Mouse (Mus musculus): ENCODE data around the gene Msl2.

DNA sequence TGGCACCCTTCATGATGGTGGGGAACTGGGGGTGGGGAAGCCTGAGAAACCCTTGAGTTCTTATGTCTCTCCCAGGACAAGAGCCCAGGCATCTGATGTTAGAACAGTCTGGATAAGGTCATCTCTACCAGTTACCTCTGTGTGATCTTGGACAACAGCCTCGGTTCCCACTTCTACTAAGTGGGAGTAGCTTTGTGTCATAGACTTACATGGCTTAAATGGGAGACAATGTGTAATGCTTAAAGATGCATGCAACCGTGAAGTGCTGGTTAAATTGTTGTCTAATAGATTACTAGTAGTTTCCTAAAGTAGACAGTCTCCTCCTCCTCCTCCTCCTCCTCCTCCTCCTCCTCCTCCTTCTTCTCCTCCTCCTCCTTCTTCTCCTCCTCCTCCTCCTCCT, 37.0 kb upstream of the Msl2 start:
- TF ChIP-seq TBP (conservative IDR thresholded peaks at IDR 0.05; ENCODE audit: low read depth, low read length) = no peak
- no peak for TF ChIP-seq SIN3A (IDR thresholded peaks at IDR 0.05; ENCODE audit: low read length)
- no peak for TF ChIP-seq ZC3H11A (IDR thresholded peaks at IDR 0.05; ENCODE audit: low read depth, low read length)
- TF ChIP-seq CTCF (conservative IDR thresholded peaks at IDR 0.05 in 1 of 2, IDR thresholded peaks at IDR 0.05 in 1 of 2; ENCODE audit: low read depth in 2 of 2, low read length in 2 of 2) = no peak
- TF ChIP-seq POLR2A (IDR thresholded peaks at IDR 0.05; ENCODE audit: low read depth, low read length) = no peak
- no peak for TF ChIP-seq RCOR1 (conservative IDR thresholded peaks at IDR 0.05; ENCODE audit: low read depth, low read length)
- TF ChIP-seq ETS1 (conservative IDR thresholded peaks at IDR 0.05; ENCODE audit: low read depth, low read length) = no peak
- no peak for TF ChIP-seq UBTF (IDR thresholded peaks at IDR 0.05; ENCODE audit: low read depth, low read length)
- TF ChIP-seq USF1 (IDR thresholded peaks at IDR 0.05; ENCODE audit: low read depth, low read length) = no peak
- TF ChIP-seq CHD2 (IDR thresholded peaks at IDR 0.05; ENCODE audit: low read length) = no peak
- no peak for TF ChIP-seq HCFC1 (IDR thresholded peaks at IDR 0.05; ENCODE audit: low read depth, low read length)
- TF ChIP-seq ZNF384 (IDR thresholded peaks at IDR 0.05; ENCODE audit: low read depth, low read length) = no peak

Data from CH12.LX (cell line).